8 mouse cellular contexts compared by ENCODE assay signal in the genomic region with DNA sequence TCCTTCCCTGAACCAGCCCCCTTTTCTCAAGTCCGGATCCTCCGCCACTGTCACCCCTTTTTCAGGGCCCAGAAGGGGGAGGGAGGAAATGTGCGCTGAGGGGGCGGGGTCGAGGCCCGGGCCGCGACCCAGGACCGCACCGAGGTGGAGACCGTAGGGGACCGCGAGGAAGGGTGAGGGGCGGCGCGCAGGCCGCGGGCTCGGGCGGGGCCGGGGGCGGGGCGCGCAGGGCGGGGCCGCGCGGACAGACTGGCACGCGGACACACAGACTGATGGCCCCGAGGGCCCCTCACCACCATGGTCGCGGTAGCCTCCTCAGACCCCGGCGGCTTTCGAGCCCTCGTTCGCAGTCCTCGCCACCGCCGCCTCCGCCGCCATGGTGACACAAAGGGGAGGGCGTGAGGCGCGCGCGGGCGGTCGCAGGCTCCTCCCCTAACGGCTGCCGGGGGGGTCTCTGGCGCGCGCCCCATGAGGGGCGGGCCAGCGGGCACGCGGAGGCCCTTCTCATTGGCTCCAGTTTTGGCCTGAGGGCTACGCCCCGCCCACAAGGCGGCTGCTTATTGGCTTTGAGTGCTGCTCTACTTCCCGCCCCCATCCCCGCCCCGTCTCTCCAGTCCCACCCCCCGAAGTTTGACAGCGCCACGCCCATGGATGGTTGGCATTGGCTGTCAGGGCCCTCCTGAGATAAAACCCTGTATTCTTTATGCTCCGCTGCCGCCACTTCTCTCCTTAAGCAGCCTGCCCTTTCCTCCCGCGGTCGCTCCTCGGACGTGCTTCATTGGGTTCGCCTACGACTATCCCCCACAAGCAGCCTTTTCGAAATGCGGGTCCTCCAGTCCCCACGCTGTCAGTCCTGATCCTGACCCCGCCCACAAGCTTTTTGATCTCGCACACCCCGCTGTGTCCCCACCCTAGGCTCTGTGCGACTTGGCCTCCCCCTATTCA. TPM values are rescaled to one million over a fixed set of nuclear protein-coding genes. Genes with fewer than 3 reads are reported as not detected.
DNase-seq lines count a peak whose midpoint lies in the region; ATAC-seq lines count a peak whose summit lies in the region.

Gene Arhgap33, minus strand, starts transcription at position 428 of the 945 bp plus-strand sequence.

- ATAC-seq in hindbrain, embryonic 12.5 days (ENCODE audit: low FRiP score): peak; percentile 91

- H3K9me3 ChIP-seq in hindbrain, embryonic 12.5 days (replicated peaks): no peaks in the 10 kb centered on the region

- DNase-seq in Muller cell, postnatal 12 days (ENCODE audit: inconsistent ontology term): peak; percentile 99
- DNase-seq in cerebellum, adult 9-11 months: peak; percentile 96
- peak; percentile 95 to 97 for DNase-seq in frontal cortex, adult 2 months (ENCODE audit: extremely low spot score in 1 of 2, low spot score in 1 of 2)
- DNase-seq in layer of hippocampus, postnatal 14 days (ENCODE audit: low spot score in 2 of 2): peak; percentile 95 to 98
- DNase-seq in lung, postnatal 14 days: peak; percentile 96
- DNase-seq in retina, adult 2 months (ENCODE audit: low read depth, low spot score): peak; percentile 95
- peak; percentile 97 to 98 for DNase-seq in thymus, postnatal 36 days

- peak within 1 kb of the TSS; percentile 83 for H3K4me2 ChIP-seq in hindbrain, embryonic 12.5 days (replicated peaks)

- H3K27ac ChIP-seq in hindbrain, embryonic 12.5 days: peak within 1 kb of the TSS; percentile 93

- H3K4me3 ChIP-seq in hindbrain, embryonic 12.5 days: peak within 1 kb of the TSS; percentile 77

- peaks cover 34% of the 10 kb centered on the region for H3K4me1 ChIP-seq in hindbrain, embryonic 12.5 days

- under 1% methylated on average over 69 of the region's 84 CpGs for WGBS in hindbrain, embryonic 12.5 days

- H3K27me3 ChIP-seq in hindbrain, embryonic 12.5 days: no peaks in the 10 kb centered on the region

- H3K9ac ChIP-seq in hindbrain, embryonic 12.5 days: peak within 1 kb of the TSS; percentile 96

- peaks cover 39% of the 10 kb centered on the region for H3K36me3 ChIP-seq in hindbrain, embryonic 12.5 days

RNA-seq across cellular contexts. Expression of gene Arhgap33, which starts in this region (rescaled TPM):
- 172 and 192 TPM in 2 replicates for polyA plus RNA-seq in frontal cortex, adult 2 months (2012; rRNA removed)
- 88.6 and 98.9 TPM in 2 replicates for polyA plus RNA-seq in hindbrain, embryonic 12.5 days (2016; fragmentation: Nextera tagmentation; extraction: Ambion mirVana)
- 100 to 1,000 TPM; 160 to 163 TPM for total RNA-seq in layer of hippocampus, postnatal 14 days (2021)

Comparison
In these comparisons a context has a peak if more than half of its experiments do, and no peak if none do; other contexts are left out.
1. Peak in every context shown above with its lines: DNase-seq, ATAC-seq, H3K4me3 ChIP-seq and H3K27ac ChIP-seq.